Mouse (Mus musculus) left cerebral cortex, postnatal 10 days (tissue): ENCODE results near the gene Flrt1. TPM values are rescaled to one million over a fixed set of nuclear protein-coding genes. Genes with fewer than 3 reads are reported as not detected.
"Not testable (repeated sequence)": the region's sequence is repeated elsewhere in the genome, so short reads cannot be mapped to it uniquely, and the experiment has no call there.

Source experiments
- DNase-seq, 2 experiments: peaks; one replicate each; pipeline ENCODE4 v3.0.0; 2021 to 2022; ENCODE audit warnings: low spot score in 2 of 2, mixed read lengths in 1 of 2; ENCODE audit errors: extremely low spot score in 1 of 2
- intact Hi-C: fragments of 180-260 bp; cut with DNase I; formaldehyde crosslinking; loops from one replicate; pipeline ENCODE4 v1.15.1; 2025
- total RNA-seq, 2 experiments: library from RNA; stranded (reverse); gene quantifications; 2 replicates each; pipeline ENCODE4 v1.2.3; 2021

Flrt1 gene
- total RNA-seq, 2 experiments from 2014 or later: 23.0 to 26.0 TPM

DNA sequence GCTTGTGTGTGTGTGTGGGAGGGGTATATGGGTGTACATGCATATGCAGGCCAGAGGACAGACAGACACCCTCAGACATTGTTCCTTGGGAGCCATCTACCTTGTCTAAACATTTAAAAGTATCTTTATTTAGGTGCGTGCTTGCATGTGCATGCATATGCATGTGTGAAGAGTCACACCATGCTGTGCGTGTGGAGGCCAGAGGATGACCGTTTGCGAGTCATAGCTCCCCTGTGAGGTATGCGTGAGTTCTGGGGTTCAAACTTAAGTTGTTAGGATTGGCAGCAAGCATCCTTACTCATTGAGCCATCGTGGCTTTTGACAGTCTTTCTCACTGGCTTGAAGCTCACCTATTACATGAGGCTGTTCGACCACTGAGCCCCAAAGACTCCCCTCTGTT lies 27.3 kb downstream of the Flrt1 start:
- DNase-seq: no peak
- intact Hi-C loops: no loop called here

- intact Hi-C loops: no loop called here
- DNase-seq: no peak
Measured at GRCm38 (mm10) chr19:7077666-7078065, 27.9 kb downstream of the Flrt1 start.

GRCm38 (mm10) chr19:7075336-7075735 lies 30.2 kb downstream of the Flrt1 start:
- DNase-seq, intact Hi-C loops: not testable (repeated sequence)

GRCm38 (mm10) chr19:7073997-7074781 lies 31.3 kb downstream of the Flrt1 start:
- intact Hi-C loops: no loop called here
- no peak for DNase-seq

DNA sequence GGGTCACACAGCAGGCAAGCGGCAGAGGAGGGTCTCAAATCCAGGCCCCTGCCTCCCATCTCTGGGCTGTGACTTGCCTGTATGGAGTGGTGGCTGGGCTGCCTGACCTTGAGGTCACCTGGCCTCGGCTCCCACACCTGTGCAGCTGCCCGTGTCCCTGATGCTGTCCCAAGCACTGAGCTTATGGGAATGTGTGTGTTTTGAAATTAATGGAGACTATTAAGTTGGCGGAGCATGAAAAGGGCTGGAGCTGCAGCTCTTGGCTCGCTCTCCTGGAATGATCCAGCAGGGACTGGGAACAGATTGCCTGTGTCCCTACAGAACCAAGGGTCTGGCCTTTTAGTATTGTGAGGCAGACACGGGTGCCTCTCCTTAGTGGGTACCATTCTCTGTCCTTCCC lies 33.3 kb downstream of the Flrt1 start:
- intact Hi-C loops: no loop called here
- DNase-seq: no peak

- intact Hi-C loops: no loop called here
- DNase-seq: no peak
Measured at GRCm38 (mm10) chr19:7070775-7071174, 34.8 kb downstream of the Flrt1 start.

- DNase-seq: peak in 1 of 2 experiments; percentile 53
- intact Hi-C loops: loop anchor here (2.0 to 10.0 kb wide), 3 partner anchors 91 to 345 kb away; partner anchors contain the start of gene 2700081O15Rik
Measured at GRCm38 (mm10) chr19:7069781-7070763, 35.5 kb downstream of the Flrt1 start.

GRCm38 (mm10) chr19:7068661-7069531 lies 36.6 kb downstream of the Flrt1 start:
- DNase-seq: peak in 1 of 2 experiments; percentile 50
- intact Hi-C loops: loop anchor here (2.0 to 10.0 kb wide), 3 partner anchors 92 to 346 kb away; partner anchors contain the start of gene 2700081O15Rik

GRCm38 (mm10) chr19:7068136-7068535 lies 37.4 kb downstream of the Flrt1 start:
- peak; percentile 62 to 82 for DNase-seq
- intact Hi-C loops: loop anchor here (2.0 to 10.0 kb wide), 3 partner anchors 93 to 347 kb away; partner anchors contain the start of gene 2700081O15Rik

GRCm38 (mm10) chr19:7067344-7068050 lies 38.0 kb downstream of the Flrt1 start:
- intact Hi-C loops: loop anchor here (2.0 to 10.0 kb wide), 3 partner anchors 93 to 347 kb away; partner anchors contain the start of gene 2700081O15Rik
- DNase-seq: no peak

DNA sequence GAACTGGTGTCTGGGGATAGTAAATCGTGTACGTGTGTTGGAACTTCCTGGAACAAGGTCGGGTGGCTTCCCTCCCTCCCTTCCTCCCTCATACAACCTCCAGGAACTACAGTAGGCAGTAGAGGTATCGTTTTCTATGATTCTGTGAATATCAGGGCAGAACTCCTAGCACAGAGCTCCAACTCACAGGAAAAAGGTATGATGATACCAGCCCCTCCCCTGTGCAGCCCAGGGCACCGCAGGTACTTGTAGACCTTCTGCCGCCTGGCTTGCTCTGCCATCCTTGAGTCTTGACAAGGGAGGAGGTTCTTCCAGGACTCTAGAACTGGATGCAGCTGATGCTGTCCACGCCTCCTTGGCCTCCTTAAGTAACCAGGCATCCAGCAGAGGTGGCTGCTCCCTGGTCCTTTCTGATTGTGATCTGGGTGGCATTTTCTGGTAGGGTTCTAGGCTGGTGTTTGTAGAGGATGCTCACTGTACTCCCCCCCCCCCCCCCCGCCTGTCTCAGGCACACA lies 38.6 kb downstream of the Flrt1 start:
- DNase-seq: no peak
- intact Hi-C loops: loop anchor here (10.0 kb wide), 1 partner anchor 348 kb away; the partner anchor contains the start of gene 2700081O15Rik

- peak in 1 of 2 experiments; percentile 83 for DNase-seq
- intact Hi-C loops: loop anchor here (10.0 kb wide), 1 partner anchor 349 kb away; the partner anchor contains the start of gene 2700081O15Rik
Measured at GRCm38 (mm10) chr19:7066034-7066827, 39.3 kb downstream of the Flrt1 start.

DNA sequence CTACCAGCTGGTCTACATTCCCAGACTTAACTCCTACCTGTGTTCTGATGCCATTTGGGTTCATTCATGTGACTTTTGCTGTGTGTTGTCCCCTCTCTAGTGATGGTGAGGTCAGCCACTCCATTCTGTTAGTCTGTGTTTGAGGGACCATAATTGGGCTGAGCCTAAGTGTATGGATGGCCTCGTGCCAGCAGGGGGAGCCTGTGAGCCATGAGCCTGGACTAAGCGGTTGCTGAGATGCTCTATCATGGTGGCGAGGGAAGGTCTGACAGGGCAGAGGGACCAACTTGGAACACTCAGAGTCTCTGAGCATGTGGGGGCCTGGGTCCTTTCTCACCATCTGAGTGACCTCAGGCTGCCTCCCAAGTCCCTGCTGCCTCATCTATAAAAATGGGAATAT lies 41.0 kb downstream of the Flrt1 start:
- intact Hi-C loops: loop anchor here (5.0 to 10.0 kb wide), 2 partner anchors 278 to 350 kb away; partner anchors contain the start of genes 2700081O15Rik and Mark2

GRCm38 (mm10) chr19:7062916-7063315 lies 42.6 kb downstream of the Flrt1 start:
- no peak for DNase-seq
- intact Hi-C loops: loop anchor here (5.0 to 10.0 kb wide), 2 partner anchors 279 to 352 kb away; partner anchors contain the start of genes 2700081O15Rik and Mark2

More for the DNA sequence above, 41.0 kb downstream of the Flrt1 start:
- peak; percentile 59 to 88 for DNase-seq

GRCm38 (mm10) chr19:7062110-7062509 lies 43.4 kb downstream of the Flrt1 start:
- no peak for DNase-seq
- intact Hi-C loops: loop anchor here (5.0 to 10.0 kb wide), 2 partner anchors 280 to 353 kb away; partner anchors contain the start of genes 2700081O15Rik and Mark2

GRCm38 (mm10) chr19:7058541-7058940 lies 47.0 kb downstream of the Flrt1 start:
- DNase-seq: no peak
- intact Hi-C loops: no loop called here
